8 mouse cellular contexts compared by ENCODE assay signal in genomic region chr5:114618851-114619250, GRCm38 (mm10). TPM values are rescaled to one million over a fixed set of nuclear protein-coding genes. Genes with fewer than 3 reads are reported as not detected.
A peak's percentile ranks its signal among the peaks of the same experiment; 100 is the strongest.
DNase-seq lines count a peak whose midpoint lies in the region; ATAC-seq and TF ChIP-seq lines count a peak whose summit lies in the region.

No protein-coding gene starts in this region.

- H3K9me3 ChIP-seq in kidney, embryonic 16.5 days (ENCODE audit: low read length) = no peaks in the 10 kb centered on the region

- TF ChIP-seq POLR2A in kidney, adult 2 months (IDR thresholded peaks at IDR 0.05; ENCODE audit: low read depth, low read length) = no peak

- peak; percentile 80 for DNase-seq in kidney, adult 2 months
- DNase-seq in T-cell, adult 2 months (ENCODE audit: low spot score) = peak; percentile 59
- peak; percentile 75 to 76 for DNase-seq in cerebellum, postnatal 36 days
- peak; percentile 77 for DNase-seq in kidney, adult 9 months
- peak; percentile 53 to 62 for DNase-seq in lung, adult 18-20 months
- DNase-seq in right cerebral cortex, postnatal 4 days = peak; percentile 92

- H3K4me3 ChIP-seq in kidney, adult 2 months (ENCODE audit: insufficient read depth, low read depth, low read length) = no peak overlapping the region
- no peak overlapping the region for H3K4me3 ChIP-seq in kidney, embryonic 16.5 days (ENCODE audit: low read length)

- no peaks in the 10 kb centered on the region for H3K36me3 ChIP-seq in kidney, adult 2 months (ENCODE audit: control insufficient read depth, insufficient read depth, low read length)
- no peaks in the 10 kb centered on the region for H3K36me3 ChIP-seq in kidney, embryonic 16.5 days (ENCODE audit: insufficient read depth, low read length)

- H3K9ac ChIP-seq in kidney, embryonic 16.5 days (replicated peaks; ENCODE audit: low read length) = no peak overlapping the region

- peak; percentile 94 for TF ChIP-seq CTCF in kidney, adult 2 months (conservative IDR thresholded peaks at IDR 0.05; ENCODE audit: insufficient read depth, insufficient read length, low read depth, low read length)

- ATAC-seq in kidney, embryonic 16.5 days (ENCODE audit: low FRiP score, low TSS enrichment) = no peak
- ATAC-seq in megakaryocyte-erythroid progenitor cell, adult 5-6 weeks (replicated peaks; ENCODE audit: low FRiP score, low TSS enrichment, poor library complexity, severe bottlenecking) = no peak

- 19% methylated on average over 8 of the region's 8 CpGs for WGBS in kidney, adult 2 months
- 31% methylated on average over 8 of the region's 8 CpGs for WGBS in kidney, embryonic 16.5 days

- no peaks in the 10 kb centered on the region for H3K4me1 ChIP-seq in kidney, adult 2 months (ENCODE audit: control insufficient read depth, insufficient read depth, low read length)
- no peaks in the 10 kb centered on the region for H3K4me1 ChIP-seq in kidney, embryonic 16.5 days (ENCODE audit: insufficient read depth, low read length)

- no peak overlapping the region for H3K4me2 ChIP-seq in kidney, embryonic 16.5 days (replicated peaks; ENCODE audit: low read depth, low read length)

- no peaks in the 10 kb centered on the region for H3K27me3 ChIP-seq in kidney, adult 2 months (replicated peaks; ENCODE audit: control insufficient read depth, insufficient read depth, low read length)
- H3K27me3 ChIP-seq in kidney, embryonic 16.5 days (ENCODE audit: insufficient read depth, low read length) = no peaks in the 10 kb centered on the region

- H3K27ac ChIP-seq in kidney, adult 2 months (ENCODE audit: insufficient read depth, low read depth, low read length) = no peak overlapping the region
- no peak overlapping the region for H3K27ac ChIP-seq in kidney, embryonic 16.5 days (ENCODE audit: low read length)

RNA-seq across cellular contexts. Expression of gene Trpv4, which starts 39.4 kb away (rescaled TPM):
- polyA plus RNA-seq in kidney, adult 2 months (2012; rRNA removed) = 127 and 164 TPM in 2 replicates
- polyA plus RNA-seq in kidney, embryonic 16.5 days (2015; fragmentation: Nextera tagmentation; extraction: Ambion mirVana) = 33.4 and 33.6 TPM in 2 replicates
- total RNA-seq in megakaryocyte-erythroid progenitor cell, adult 5-6 weeks (2014; fragmentation: Nextera tagmentation) = 0.15 and 0.20 TPM in 2 replicates
- total RNA-seq in megakaryocyte-erythroid progenitor cell, adult 5-6 weeks (2017) = 0.52 TPM in 1 of 2 replicates, not detected in the other

RNA-seq across cellular contexts. Expression of gene Fam222a, which starts 51.0 kb away (rescaled TPM):
- 4.9 and 5.5 TPM in 2 replicates for polyA plus RNA-seq in kidney, adult 2 months (2012; rRNA removed)
- polyA plus RNA-seq in kidney, embryonic 16.5 days (2015; fragmentation: Nextera tagmentation; extraction: Ambion mirVana) = 4.1 and 4.5 TPM in 2 replicates
- total RNA-seq in megakaryocyte-erythroid progenitor cell, adult 5-6 weeks (2014; fragmentation: Nextera tagmentation) = 1.2 TPM in 1 of 2 replicates, not detected in the other
- total RNA-seq in megakaryocyte-erythroid progenitor cell, adult 5-6 weeks (2017) = 0.08 TPM in 1 of 2 replicates, not detected in the other
